Mouse (Mus musculus) frontal cortex, postnatal 25 days (tissue): ENCODE data around the gene Hist1h2bl.
"Not testable (repeated sequence)": the region's sequence is repeated elsewhere in the genome, so short reads cannot be mapped to it uniquely, and the experiment has no call there.

ENCODE experiments used
- DNase-seq, 2 experiments: peaks; one replicate each; pipeline ENCODE4 v3.0.0; 2022; ENCODE audit warnings: low spot score in 2 of 2

Hist1h2bl gene

DNA sequence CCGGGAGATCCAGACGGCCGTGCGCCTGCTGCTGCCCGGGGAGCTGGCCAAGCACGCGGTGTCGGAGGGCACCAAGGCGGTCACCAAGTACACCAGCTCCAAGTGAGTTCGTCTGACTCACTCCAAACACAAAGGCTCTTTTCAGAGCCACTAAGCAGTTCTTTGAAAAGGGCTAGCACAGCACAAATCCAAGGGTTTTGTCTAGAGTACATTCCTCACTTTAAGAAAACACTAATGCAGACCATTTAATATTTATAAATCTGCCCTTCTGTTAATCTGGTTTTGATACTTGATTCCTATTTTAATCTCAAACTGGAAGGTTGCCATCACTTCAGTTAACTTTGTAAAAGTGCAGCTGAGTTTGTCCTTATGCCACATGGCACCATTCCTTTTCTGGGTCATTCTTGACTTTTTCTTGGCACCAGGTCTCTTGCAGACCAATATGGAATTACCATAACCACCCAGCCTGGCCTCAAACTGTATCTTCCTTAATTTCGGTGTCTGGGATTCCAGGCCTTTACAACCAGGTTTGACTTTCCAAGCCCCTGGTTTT is 6.5 kb upstream of the Hist1h2bl start:
- no peak for DNase-seq

DNA sequence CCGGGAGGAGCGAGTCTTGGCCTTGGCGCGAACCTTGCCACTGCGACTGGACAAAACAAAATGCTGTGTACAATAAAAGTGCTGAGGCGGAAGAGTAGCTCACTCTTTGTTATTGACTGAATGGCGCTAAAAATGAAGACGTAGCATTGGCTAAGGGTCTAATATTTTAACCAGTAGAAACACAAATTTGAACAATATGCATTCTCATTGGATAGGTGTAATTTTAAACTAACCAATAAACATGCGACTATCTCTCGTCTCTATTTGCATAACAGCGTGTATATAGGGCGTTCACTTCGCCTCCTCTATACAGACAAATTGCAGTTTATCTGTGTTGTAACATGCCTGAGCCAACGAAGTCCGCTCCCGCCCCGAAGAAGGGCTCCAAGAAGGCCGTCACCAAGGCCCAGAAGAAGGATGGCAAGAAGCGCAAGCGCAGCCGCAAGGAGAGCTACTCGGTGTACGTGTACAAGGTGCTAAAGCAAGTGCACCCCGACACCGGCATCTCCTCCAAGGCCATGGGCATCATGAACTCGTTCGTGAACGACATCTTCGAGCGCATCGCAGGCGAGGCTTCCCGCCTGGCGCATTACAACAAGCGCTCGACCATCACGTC is 5.9 kb upstream of the Hist1h2bl start, which contains the start of gene Hist1h2bm:
TSS of gene Hist1h2bm (plus strand) at position 288 of the 616 bp plus-strand sequence.
- DNase-seq = peak; percentile 37 to 58

DNA sequence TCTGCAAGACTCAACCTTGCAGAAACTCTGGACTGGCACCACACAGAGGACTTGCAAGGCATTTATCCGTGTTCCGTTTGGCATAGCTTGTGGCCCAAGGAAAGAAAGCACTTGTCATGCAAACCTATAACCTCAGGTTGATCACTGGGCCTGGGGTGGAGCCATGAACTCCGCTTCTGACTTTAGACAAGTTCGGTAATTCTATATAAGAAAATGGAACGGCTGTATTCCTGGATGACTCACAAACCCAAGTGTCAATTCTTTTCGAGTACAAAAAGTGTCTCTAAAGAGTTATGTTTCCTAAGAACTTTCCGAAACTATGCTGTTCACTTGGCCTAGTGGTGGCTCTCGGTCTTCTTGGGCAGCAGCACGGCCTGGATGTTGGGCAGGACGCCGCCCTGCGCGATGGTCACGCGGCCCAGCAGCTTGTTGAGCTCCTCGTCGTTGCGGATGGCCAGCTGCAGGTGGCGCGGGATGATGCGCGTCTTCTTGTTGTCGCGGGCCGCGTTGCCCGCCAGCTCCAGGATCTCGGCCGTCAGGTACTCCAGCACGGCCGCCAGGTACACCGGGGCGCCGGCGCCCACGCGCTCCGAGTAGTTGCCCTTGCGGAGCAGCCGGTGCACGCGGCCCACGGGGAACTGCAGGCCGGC is 5.3 kb upstream of the Hist1h2bl start:
- not testable (repeated sequence) for DNase-seq

DNA sequence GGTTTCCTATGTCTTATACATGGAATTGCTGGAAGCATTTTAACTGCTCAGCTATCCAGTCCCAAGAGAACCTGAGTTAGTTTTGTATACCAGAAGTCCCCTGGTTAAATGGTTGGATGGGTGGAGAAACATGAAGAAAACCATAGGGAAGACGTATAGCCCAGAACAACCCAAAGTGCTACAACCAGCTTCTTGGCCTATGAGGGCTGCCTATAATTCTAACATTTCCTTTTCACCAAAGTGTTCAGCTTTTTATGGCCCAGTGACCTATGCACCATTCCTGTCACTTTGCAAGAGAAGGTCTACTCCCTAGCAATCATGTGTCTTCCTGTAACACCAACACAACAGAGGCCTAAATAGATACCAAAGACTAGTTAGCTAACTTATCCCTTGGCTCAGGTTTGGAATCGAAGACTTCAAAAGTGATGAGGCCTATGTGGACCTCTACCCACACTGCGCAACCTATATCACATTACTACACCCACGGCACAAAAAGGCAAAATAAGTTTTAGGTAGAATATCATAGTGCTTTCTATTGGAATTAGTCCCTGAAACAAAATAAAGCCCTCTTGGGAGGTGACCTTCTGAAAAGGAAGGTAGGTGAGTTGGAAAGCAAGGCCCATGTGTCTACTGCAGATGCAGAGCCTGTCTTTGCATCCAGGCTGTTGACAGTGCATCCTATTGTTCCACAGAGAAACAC is 2.6 kb upstream of the Hist1h2bl start:
- no peak for DNase-seq

DNA sequence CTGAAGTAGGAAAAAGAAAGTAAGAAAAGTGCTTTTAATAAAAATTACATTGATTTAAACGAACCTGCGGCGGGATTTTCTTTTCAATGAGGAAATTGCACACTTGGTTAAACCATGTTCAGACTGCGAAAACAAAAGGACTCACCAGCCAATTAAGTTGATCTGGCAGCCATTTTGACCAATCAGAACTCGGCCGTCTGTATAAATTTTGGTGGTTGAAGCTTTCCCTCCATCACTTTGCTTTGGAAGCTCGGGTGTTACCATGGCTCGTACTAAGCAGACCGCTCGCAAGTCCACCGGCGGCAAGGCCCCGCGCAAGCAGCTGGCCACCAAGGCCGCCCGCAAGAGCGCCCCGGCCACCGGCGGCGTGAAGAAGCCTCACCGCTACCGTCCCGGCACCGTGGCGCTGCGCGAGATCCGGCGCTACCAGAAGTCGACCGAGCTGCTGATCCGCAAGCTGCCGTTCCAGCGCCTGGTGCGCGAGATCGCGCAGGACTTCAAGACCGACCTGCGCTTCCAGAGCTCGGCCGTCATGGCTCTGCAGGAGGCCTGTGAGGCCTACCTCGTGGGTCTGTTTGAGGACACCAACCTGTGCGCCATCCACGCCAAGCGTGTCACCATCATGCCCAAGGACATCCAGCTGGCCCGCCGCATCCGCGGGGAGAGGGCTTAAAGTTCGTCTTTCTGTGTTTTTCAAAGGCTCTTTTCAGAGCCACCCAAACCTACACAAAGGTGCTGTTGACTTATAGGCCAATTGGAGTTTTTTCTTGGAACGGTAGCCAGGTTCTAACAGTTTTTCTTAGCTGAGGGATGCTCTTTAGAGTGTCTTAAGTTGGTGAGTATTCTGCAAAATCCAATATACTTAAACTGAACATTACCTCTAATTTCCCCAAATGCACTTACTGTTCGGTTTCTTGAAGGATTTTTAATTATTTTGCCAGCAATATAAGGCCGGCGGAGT is 1.7 kb upstream of the Hist1h2bl start, which contains the start of gene Hist1h3h:
TSS of gene Hist1h3h (plus strand) at position 263 of the 961 bp plus-strand sequence.
- peak; percentile 80 to 87 for DNase-seq

DNA sequence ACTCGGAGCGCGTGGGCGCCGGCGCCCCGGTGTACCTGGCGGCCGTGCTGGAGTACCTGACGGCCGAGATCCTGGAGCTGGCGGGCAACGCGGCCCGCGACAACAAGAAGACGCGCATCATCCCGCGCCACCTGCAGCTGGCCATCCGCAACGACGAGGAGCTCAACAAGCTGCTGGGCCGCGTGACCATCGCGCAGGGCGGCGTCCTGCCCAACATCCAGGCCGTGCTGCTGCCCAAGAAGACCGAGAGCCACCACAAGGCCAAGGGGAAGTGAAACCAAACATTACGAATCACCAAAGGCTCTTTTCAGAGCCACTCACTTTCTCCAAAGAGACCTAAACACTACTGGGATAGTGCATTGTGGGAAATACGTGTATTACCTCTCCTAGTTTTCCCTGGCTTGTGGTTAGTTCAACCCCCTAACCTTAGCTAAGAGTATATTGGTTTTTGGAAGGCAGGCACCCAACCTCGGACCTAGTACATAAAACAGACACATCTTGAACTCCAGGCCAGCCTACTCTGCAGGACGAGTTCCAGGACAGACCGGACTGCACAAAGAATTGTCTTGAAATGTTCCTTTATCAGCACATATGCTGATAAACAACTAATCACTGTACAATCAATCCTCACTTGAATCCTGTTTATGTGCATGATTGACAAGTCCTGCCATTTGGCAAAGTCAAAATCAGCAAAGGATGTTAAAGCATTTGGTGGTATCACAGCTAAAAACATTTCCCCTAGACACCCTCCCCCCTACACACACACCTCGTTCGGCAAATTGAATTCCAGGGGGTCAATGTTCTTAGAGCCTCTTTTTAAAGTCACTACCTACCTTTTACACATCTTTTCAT is 823 bp upstream of the Hist1h2bl start:
- DNase-seq = peak in 1 of 2 experiments; percentile 8

DNA sequence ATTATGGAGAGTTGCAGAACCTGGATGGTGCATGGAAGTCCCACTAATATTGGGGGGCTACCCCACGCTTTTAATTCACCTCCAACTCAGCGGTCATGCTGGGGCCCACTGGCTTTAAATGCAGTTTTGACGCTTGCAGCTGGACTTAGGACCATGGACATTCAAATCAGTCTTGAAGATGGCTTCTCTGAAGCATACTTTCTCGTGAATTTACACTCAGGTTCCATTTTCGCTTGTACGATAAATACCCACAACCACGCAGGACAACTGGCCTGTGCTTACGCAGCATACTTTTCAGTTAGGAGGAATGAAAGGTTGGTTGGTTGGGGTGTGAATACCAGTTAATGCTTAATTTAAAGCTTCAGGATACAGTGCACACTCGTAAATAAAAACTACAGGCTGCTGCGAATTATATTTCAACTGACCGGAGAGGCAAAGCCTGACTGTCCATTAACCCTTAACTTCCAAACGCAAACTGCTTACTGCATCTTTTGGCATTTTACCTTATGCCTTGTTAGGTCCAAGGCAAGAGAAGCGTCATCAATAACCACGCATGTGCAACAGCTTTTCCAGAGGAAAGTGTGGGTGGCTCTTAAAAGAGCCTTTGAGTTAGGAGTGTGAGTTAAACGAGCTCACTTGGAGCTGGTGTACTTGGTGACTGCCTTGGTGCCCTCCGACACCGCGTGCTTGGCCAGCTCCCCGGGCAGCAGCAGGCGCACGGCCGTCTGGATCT is 646 bp downstream of the Hist1h2bl start:
- DNase-seq = no peak

DNA sequence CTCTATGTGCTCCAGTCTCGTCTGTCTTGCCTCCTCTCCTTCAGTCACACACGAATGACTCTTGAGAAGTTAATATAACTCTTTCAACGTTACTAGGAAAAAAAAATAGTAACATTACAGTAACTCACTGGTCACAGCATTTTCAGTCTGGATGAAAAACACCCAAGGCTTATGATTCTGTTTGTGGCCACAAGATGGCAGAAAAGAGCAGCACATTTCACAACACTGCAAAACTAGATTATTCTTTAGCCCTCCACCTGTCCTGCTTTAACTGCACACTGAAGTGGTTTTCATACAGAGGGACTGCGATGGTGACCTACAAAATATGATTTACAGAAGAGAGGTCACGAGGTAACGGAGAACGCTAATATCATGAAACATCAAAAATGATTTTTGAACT is 1.2 kb downstream of the Hist1h2bl start:
- peak; percentile 45 for DNase-seq

DNA sequence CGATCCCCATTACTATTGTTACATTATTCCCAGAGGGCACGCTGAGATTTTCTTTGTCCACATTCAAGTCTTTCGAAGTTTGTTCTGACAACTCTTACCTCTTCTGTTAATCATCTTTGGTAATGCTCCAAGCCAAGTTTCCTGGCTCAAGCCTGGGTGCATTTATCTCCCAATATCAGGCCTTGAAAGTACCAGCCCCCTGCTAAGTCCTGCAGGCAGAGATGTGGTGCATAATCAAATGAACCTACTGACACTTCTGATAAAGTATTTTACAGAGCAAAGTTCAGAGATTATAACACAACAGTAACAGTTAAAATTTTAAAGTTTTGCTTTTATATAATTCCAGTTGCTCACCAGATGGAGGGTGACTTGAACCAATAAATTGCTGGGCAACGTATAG is 4.2 kb downstream of the Hist1h2bl start:
- no peak for DNase-seq

DNA sequence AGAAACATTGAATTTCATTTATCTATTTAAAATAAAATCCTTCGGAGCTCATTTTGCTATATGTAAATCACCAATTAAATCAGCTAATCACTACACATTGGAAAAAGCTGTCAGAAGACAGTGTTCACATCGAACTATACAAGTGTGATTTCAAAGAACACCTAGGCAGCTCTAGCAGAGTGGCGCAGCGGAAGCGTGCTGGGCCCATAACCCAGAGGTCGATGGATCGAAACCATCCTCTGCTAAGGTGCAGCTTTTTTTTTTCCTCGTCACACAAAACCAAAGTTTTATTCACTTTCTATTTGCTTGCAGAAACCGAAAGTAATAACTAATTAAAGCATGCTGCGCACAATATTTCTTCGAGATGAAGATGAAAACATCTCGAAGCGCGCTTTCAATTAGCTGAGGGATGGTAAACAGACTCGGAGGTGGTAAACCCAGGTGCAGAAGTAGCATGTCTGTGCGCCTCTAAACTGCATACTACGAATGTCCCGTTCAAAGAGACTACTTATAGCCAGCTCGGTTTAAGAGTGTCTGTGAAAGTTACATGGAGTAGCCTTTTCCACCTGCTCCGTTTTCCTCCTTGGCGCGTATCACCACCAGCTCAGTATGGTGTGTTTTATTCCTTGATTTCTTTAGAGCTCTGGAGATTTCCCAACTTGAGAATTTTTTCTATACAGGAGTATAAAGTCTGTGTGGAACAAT is 5.0 kb downstream of the Hist1h2bl start:
- peak; percentile 76 to 88 for DNase-seq

DNA sequence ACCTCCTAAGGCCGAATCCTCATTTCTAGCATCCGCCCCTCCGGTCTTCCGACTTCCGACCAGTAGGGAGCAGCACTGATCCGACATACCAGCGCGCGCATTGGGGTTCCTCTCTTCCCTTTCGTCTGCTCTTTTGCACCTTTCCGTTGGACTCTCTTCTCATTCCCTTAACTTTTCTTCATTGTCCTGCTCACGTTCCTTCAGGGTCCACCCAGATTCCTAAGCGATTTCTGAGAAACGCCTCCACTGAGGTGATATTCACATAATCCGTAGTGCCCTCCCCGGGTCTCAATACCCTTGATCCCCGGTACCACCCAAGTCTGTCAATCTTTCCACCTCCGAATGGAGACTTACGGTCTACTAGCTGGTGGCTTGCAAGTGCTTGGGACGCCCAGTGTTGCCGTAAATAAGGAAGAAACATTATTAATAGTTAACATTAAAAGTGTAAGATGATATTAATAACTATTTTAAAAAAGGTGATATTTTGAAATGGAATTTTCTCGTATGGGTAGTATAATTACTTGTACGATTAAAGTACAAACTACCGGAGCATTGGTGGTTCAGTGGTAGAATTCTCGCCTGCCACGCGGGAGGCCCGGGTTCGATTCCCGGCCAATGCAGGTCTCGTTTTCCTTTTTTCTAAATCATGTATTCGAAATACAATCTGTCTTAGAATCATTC is 5.8 kb downstream of the Hist1h2bl start:
- DNase-seq = peak; percentile 83 to 86

DNA sequence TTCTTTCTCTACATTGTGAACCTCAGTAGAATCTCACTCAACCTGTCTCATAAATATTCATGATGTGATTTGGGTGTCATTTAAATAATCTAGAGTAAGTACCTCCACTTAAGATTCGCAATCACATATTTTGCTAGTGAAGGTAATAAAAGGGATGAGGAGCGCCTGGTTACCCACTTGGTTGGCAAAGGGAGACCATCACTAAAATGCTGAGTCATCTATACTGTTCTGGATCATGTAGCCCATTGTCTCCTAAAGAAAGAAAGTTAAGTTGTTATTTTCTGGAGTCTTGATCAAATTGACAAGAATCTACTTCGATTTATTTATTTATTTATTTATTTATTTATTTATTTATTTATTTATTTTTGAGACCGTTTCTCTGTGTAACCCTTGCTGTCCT is 9.3 kb downstream of the Hist1h2bl start:
- DNase-seq = no peak

DNA sequence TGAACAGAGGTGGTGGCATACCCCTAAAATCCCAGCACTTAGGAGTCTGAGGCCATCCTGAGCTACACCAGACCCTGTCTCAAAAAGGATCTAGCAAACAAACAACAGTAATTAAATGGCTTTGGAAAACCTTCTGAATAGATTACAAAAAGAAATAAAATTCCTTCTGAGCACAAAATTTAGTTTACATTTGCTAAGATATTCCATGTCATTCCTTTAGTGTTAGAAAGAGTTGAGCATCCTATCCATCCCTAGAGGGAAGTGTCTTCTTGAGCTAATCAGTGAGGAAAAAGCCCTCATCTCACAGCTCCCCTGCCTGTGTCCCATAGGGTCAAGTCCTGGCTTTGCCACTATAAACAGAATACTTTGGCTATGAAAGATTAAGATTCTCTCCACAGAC is 18.1 kb downstream of the Hist1h2bl start, which contains the start of gene Olfr1359:
TSS of gene Olfr1359 (plus strand) at position 301 of the 400 bp plus-strand sequence.
- no peak for DNase-seq

DNA sequence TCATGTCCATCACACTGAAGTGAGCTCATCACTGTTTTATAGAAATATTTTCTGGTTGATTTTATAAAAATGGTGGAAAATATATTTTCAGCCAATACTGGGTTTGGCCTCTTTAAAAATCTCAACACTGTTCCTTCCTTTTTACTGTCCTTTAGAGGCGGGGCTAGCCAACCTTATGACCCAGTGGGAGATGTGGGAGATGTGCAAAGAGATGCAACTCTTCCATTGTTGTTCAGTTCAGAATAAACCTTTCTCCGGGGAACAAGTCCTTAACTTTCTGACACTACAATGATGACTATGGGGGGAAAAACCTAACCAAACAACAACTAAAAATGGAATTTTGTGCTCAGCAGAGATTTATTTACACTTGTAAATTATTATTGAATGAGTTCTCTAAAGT is 38.6 kb downstream of the Hist1h2bl start, which contains the start of gene Olfr1360:
TSS of gene Olfr1360 (minus strand) at position 101 of the 400 bp plus-strand sequence.
- DNase-seq = no peak
